Mouse (Mus musculus) adrenal gland, adult (tissue): Measurements from ENCODE around the gene Lrrc17.

Experiments used
- DNase-seq, 2 experiments: peaks; one replicate each; pipeline ENCODE4 v3.0.0; 2022 to 2023; ENCODE audit warnings: low spot score in 1 of 2; ENCODE audit not compliant: inconsistent age in 2 of 2

Gene Lrrc17

DNA sequence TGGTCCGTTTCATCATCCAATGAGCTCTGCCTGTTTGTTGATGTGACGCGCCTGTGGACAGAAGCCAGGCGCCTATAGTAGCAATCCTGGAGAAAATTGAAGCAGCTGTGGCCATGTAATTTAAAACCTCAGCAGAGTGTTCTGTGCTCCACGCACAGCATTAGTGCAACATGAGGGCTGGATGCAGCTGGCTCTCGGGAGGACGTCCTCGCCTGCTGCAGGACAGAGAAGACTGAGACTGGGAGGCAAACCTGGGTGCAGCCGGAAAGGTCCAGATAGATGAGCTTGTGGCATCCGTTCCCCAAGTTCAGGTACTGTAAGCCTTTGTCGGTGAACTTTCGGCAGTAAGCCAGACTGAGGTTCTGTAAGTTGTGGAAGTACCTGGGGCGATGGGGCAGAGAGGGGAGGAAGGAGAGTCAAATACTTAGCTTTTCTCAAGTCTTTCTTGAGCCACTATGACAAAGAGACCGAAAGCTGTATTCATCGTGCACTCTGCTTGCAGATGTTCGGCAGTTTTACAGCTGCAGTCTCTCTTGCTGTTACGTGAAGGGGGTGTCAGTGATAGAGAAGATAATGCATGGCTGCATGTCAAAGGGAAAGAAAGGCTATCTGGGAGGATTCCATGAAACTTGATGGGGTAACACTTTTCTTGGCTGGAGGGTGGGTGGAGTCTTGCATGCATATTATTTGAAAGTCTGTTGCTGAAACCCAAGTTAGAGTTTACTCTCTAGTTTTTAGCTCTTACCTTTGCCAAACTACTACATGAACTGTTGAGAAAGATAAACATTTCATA is at the start of gene Lrrc17:
TSS of gene Lrrc17 (plus strand) at position 151 of the 793 bp plus-strand sequence.
- DNase-seq, result no peak

DNA sequence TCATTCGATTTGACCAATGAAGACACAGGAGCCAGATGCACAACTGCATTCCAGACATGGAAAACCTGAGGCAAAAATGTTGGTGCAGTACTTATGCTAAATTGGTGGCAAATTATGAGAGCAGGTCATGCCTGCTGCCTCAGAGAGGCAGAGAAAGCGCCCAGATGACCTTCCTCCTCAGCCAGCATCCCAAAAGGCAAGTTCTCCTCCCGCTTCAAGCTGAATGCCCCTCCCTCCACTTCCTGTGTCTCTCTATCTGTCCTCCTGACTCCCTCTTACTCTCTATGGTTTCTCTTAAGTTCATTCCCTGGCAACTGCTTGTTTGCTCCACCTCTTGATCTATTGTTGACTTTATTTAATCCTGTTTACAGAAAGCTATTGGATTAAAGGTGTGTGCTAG is 48.6 kb upstream of the Lrrc17 start:
- DNase-seq, result no peak

DNA sequence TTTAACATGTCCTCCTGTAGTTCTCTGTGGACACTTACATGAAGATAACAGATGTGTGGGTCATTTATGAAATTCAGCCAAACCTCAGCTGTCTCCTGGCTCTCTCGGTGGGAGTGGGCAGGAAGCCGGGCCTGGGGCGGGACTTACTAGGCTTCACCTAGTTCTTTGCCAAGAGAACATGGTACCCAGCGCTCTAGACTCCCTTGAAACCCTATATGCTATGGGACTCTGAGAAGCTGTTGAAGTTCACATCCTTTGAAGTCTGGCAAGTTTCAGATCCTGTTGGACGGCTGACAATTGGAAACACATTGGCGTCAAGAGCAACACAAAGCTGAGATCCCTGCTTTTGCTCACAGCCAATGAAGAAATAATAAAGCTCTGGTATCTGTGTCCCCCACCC is 47.0 kb upstream of the Lrrc17 start:
- DNase-seq, result no peak

DNA sequence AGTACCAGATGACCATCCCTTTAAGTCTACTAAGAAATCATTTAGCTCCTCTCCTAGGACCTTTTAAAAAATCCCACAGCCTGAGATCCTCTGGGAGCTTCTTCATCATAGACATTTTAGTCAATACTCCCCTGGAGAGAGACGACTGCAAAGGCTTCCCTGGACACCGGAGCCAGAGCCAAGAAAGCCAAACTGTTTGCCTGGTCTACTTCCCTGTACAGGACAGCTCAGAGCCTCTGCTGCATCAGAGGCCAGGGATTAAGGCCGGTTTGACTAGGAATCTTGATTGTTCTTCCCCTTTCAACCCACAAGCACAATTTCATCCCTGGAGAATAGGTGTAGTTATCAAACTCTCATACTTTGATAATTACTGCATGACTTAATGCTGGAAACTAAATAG is 46.5 kb upstream of the Lrrc17 start:
- DNase-seq, result no peak

DNA sequence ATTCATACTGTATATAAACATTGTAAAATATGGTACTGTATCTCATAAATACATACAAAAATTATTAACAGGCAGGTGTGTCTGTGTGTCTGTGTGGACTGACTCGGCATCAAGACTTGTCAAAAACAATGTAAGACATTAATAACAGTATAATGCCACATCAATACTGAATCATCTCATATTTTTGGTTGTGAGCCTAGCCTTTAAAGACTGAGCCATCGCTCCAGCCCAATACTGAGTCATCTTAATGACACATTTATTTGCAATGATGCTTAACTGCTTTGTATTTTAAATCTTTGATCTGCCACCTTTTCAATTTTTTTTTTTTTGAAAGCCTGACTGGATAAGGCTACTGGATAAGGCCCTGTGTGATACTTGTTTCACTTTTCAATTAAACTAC is 44.9 kb upstream of the Lrrc17 start:
- no peak for DNase-seq

DNA sequence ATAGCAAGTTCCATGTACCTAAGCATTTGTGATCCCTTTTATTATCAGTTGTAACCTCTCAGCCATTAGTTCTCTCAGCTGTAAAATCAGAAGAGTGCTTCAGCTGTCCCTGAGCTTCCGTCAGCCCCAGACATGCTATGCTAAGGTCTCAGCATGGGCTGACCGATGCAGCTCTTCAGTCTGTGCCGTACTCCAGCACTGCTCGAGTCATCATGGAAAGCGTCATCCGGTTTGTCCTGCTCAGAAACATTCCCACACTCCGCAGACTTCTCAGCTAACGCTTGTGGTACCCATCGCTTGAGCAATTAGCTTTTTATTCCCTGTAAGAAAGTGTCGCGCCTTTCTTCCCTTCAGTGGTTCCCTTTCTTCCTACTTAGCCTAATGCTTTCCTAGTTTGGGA is 44.4 kb upstream of the Lrrc17 start:
- DNase-seq, result no peak

DNA sequence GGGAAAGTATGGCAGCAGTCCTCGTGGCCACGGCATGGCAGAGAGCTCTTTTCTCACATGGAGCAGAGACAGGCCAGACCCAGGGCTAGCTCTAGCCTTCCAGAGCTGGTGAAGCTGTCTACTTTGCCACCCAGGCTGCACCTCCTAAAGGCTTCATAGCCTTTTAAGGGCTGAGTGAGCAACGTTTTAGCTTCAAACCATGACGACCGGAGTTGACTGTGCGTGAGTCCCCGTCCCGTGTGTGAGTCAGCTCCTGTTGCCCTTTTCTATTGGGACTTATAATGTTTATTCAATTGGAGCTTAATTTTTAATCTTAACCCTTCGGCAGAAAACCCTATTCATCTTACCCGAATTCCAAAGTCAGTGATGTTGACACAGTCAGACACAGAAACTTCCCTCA is 43.2 kb upstream of the Lrrc17 start:
- no peak for DNase-seq

DNA sequence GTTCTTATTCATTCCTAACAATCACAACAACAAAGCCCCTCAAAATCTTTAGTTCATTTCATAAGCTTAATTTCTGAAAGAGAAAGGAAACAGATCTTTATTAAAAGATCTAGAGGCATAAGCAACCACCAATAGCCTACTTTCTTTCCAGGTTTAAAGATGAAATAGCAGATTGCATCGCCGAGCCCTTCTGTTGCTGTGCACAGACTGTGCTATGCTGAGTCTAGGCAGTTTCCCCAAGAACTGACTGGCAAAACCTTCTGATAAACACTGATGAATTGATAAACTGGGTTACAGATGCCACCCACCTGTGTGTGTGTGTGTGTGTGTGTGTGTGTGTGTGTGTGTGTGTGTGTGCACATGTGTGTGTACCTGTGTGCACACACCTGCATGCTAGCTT is 42.4 kb upstream of the Lrrc17 start:
- no peak for DNase-seq

DNA sequence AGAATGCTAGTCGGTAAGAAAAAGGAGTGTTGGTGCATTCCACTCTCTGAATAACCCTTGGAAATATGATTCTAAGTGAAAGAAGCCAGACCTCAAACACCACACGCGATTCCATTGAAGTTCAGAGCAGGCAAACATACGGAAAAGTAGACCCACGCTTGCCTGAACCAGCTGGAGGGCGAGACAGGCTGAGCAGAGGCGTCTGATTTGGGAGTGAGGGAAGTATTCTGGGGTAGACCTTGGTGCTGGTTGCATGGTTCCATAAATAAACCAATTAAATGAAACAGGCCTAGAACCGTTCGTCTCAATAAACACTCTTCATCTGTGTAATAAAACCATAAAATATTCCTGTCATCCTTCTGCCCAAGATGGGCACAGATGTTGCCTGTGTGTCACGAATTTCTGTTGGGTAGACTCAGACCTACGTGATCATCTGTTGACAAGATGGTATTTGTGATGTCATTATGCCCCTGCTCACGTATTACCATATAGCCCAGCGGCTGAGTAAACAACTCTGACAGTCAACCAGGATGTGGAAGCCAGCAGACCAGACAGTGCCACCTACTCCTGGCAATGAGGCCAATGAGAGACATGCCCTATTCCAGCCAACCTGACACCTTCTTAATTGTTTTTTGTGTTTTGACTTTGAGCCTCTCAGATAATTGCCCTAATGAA is 40.3 kb upstream of the Lrrc17 start:
- no peak for DNase-seq

DNA sequence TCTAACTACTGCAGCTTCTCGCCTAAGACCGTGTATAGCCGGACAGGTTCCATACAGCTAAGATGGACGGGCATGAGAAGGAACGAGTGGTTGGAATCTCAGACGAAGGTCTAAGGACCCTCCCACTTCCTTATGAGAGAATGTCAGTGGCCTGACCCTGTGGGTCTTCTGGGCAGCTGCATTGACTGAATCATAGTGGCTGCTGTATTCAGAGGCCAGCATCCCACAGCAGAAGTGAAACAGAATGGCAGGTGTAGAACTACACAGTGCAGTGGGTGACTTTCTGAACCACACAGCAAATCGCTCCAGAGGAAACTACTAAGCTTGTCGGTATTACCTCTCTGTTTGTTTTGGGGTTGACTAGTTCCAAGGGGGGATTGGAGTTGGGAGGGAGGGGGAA is 38.2 kb upstream of the Lrrc17 start:
- no peak for DNase-seq

DNA sequence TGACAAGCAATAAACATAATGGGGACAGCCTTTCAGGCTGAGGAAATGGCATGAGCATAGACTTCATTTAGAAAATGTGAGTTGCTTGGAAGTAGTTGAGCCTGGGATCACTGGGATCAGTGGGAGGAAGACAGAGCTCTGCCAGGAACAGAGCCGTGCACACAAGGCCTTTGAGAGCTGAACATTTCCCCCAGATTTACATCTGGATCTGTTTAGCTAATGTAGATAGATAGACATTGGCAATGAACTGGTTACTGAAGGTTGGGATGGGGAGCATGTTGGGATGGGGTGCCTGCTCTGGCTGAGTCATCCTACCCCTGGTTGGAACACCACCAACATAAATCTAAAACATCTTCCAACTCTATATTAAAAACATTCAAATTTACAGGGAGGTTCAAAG is 36.5 kb upstream of the Lrrc17 start:
- DNase-seq, result no peak

DNA sequence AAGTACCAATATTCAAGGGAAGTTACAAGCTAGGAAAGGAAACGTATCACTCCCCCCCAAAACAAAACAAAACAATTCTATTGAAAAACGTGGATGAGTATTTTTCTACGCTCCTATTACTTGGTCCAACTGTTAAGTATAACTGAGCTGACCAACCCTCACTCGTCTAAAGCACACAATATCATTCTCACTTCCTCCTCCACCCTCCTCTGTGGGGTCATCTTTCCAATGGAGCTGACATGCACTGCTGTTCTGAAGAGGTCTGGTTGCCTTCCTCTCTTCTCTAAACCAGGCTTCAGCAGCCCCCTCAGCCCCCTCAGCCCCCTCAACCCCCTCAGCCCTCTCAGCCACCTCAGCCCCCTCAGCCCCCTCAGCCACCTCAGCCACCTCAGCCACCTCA is 33.6 kb upstream of the Lrrc17 start:
- DNase-seq, result no peak

DNA sequence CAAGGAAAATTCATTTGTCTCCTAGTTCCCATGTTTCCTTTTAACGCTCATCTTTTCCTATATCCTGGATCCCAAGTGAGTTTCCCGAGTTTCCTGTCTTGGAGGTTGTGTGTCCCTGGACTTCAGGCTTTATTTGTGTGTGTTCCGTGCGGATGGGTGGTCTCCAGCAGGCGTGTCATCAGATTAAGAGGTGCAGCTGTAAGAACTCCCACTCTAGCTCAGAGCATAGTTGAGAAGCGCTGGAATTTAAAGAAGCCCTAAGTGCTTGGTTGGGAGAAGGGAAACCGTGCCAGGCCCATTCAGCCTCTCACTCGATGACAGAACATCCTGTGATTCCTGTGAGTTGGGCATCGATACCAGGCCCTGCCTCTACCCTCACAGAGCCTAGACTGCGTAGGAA is 30.0 kb upstream of the Lrrc17 start:
- DNase-seq, result no peak

DNA sequence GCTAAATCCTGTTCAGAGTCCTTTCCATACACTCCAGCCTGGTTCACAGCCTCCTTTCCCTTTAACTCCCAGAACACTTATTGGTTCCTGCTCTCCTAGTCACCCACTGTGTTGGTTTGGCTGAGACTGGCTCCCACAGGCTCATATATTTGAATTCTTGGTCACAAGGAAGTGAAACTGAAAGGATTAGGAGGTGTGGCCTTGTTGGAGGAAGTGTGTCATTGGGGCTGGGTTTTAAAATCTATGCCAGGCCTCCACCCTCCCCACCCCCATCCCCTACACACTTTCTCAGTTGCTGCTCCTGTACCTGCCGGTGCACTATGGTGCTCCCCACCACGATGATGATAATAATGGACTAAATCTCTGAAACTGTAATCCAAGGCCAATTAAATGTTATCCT is 25.8 kb upstream of the Lrrc17 start:
- DNase-seq, result no peak

DNA sequence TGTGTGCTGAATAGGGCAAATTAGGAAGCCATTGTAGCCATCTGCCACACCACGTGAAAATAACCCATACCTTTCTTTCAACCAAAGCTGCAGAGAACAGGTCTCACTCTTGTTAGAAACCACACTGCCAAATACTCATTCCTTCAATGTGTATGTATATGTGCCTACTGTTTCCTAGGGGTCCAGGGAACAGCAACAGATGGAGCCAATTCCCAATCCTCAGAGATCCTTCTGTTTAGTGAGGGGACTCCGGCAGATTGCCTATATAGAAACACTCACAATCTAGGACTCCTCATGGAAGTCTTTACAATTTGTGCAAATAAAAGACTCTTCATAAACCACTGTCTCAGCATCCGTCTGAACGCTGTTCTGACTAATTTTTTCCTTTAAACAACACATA is 25.2 kb upstream of the Lrrc17 start:
- DNase-seq, result no peak

DNA sequence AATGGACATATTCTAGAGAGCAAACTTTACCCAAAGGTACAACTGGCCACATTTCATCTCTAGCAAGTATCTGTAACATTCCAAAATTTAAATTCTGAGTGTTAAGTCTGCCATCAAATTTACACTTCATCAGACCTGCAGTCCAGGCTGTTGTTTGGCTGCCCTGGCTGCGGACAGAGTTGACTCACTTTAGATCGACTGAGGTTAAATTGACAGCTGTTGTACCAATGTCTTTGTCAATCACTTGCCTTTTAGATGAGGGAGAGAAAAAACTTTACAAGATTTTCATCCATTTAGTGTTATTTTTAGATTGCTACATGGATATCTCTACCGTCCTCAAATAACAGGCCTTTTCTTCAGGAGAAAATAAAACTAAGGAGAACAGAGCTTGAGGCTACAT is 24.2 kb upstream of the Lrrc17 start:
- no peak for DNase-seq

DNA sequence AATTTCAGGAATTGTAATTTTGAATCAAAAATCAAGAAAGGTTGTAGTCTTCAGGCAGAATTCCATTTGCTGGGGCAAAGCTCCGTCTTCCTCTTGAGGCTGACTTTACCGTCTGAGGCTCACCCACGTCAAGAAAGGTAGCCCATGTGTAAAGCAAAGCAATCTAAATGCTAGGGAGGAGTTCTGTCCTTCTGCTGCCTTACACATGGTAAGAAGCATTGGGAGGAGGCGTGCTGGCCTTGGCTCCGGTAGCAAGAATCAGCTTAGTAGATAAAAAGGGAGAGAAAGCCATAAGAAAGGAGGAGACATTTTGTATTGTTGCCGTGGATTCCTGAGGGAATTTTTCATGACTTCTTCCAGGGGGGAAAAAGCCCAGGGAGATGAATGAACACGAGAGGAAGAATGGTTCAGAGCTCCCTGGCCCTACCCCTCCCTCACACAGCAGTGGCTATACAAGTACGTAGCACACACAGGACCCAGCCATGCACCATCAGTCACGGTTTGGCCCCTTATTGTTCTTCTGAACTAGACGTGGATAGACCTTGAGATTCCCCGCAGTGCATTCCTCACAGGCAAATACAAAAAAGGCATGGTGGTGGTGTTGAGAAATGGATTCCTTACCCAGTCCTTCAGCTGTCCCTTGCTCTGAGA is 16.4 kb upstream of the Lrrc17 start:
- no peak for DNase-seq

DNA sequence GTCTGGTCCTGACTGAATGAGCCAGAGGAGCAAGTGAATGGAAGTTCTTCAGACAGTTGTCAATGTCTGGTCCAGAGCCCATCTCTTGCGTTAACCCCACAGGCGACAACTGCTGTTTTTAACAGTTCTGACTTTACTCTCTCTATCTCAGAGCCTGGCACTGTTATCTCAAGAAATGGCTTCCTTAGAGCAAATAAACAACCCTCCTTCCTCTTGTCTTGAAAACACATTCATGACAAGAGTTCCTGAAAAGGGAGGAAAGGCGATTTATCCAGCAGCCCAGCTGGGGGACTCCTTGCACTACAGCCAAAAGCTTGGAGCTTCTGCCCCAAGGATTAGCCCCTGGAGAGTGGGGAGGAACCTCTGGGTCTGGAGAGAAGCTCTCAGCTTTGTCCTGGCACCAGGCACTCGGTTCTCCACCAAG is 15.9 kb upstream of the Lrrc17 start:
- DNase-seq, result no peak

DNA sequence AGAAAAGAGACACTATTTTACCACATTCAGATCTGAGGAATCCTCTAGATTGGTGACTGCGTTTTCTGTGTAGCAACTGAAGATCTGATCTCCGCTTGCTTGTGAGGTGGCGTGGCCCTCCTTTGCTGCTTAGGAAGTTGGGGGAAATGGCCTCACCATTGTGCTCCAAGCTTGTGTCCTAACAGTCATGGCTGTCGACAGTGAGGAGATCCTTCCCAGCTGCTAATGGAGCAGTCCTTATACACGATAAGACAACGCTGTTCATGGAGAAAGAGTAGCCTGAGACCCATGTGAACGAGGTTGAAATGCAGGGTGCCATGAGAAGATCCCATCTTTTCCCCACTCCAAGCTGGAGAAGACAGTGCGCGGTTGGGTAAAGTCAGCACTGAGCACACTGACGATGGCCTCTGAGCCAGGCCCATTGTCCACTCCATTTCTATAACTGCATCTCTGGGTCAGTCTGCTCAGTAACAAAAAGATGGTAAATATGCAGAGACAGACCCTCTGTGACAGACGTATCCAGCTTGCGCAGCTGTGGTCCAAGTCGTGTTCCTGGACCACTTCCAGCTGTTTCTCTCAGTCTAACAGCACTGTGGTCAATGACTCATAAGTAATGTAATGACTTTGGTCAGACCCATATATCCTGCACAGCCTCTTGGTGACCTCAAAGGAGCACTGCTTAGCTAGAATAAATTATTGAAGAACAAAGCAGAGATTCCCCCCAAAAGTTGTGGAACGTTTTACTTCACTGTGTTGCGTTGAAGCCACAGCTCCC is 15.1 kb upstream of the Lrrc17 start:
- DNase-seq, result peak; percentile 9 to 40

DNA sequence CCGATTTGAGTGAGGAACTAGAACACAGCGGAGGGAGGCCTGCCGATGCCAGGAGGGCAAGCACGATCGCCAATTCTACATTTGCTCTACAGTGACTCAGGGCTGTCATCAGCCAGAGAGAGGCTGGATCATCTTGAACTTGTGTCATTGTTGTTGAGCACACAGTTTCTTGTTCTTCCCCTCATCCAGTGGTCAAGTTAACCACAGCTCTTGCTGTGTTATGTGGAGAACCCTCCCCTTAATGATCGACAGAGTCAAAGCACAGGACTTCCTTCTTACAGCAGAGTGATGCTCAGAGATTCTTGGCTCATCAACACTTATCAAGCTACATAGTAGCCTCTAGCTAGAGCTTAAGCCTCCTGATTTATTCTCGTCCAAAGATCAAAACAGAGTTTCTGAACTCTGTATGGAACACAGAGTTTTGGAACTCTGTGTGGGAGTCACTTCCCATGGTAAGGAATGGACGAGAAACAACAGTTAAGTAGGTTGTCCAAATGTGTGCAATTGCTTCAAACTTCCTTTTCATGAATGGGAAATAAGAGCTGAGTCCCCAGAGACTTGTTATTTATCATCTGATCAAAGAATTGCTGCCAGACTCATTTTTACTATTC is 14.1 kb upstream of the Lrrc17 start:
- DNase-seq, result no peak

DNA sequence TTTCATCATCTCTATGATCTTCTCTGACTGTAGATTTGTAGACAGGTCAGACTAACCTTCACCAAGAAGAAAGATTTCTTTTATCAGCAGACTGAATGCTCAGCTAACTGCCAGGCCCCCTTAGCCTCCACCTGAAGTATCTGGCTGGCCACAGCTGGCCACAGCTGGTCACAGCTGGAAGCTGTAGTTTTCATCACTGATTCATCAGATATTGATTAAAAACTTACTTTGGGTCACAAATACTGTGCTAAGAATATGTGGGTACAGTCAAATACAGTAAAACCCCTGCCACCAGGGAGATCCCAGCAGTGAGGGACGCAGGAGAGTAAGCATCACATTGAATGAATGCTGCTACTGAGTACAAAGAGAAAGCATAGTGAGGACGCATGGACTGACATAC is 11.2 kb upstream of the Lrrc17 start:
- no peak for DNase-seq
